Mouse (Mus musculus) forebrain, embryonic 10.5 days (tissue): Measurements from ENCODE around the gene Arhgap42. TPM values are rescaled to one million over a fixed set of nuclear protein-coding genes. Genes with fewer than 3 reads are reported as not detected.

ENCODE experiments used
- DNase-seq: peaks from one replicate; pipeline ENCODE4 v3.0.0-alpha.2; 2017; ENCODE audit warnings: low spot score; ENCODE audit errors: extremely low spot score
- H3K27ac ChIP-seq: fragments of 300-500 bp; sonication (generic); 2 replicates; pipeline ENCODE4 v1.5.1; 2016; ENCODE audit warnings: mild to moderate bottlenecking
- H3K27me3 ChIP-seq: fragments of 300-500 bp; sonication (generic); 2 replicates; pipeline ENCODE4 v1.6.1; 2016; ENCODE audit warnings: mild to moderate bottlenecking; ENCODE audit not compliant: poor library complexity, severe bottlenecking
- H3K36me3 ChIP-seq: fragments of 300-500 bp; sonication (generic); replicated peaks from 2 replicates; pipeline ENCODE4 v1.6.1; 2016; ENCODE audit warnings: mild to moderate bottlenecking, moderate library complexity
- H3K4me1 ChIP-seq: fragments of 300-500 bp; sonication (generic); 2 replicates; pipeline ENCODE4 v1.6.1; 2016
- H3K4me3 ChIP-seq: fragments of 300-500 bp; sonication (generic); 2 replicates; pipeline ENCODE4 v1.5.1; 2016; ENCODE audit warnings: mild to moderate bottlenecking, moderate library complexity
- H3K9me3 ChIP-seq: fragments of 300-500 bp; sonication (generic); 2 replicates; pipeline ENCODE4 v1.6.1; 2016; ENCODE audit warnings: mild to moderate bottlenecking, moderate library complexity
- WGBS: fragments of 180-500 bp; shearing (Covaris S2); methylation state at CpG from one replicate; pipeline ENCODE4 v1.1.7; 2016; 5-methylcytosine and 5-hydroxymethylcytosine counted together
- polyA plus RNA-seq: library from polyadenylated mRNA; unstranded; fragments of >200 nt; fragmentation: Nextera tagmentation; extraction: Ambion mirVana; gene quantifications from 2 replicates; pipeline ENCODE4 v1.2.1, GENCODE M21; 2016

Gene Arhgap42
- 19.1 and 21.5 TPM in 2 replicates for polyA plus RNA-seq

GRCm38 (mm10) chr9:9238438-9239391 lies at the start of gene Arhgap42:
Gene Arhgap42 (minus strand): TSS chr9:9239101.
- peaks cover 9% of the 10 kb centered on the region for H3K27me3 ChIP-seq
- H3K36me3 ChIP-seq = 0 out of 2 replicates have a peak, but pooled peaks cover 2% of the 10 kb centered on the region
- peak within 1 kb of the TSS; percentile 87 for H3K4me3 ChIP-seq
- peak within 1 kb of the TSS; percentile 97 for H3K27ac ChIP-seq
- DNase-seq = peak; percentile 70
- peaks cover 25% of the 10 kb centered on the region for H3K4me1 ChIP-seq
- no peaks in the 10 kb centered on the region for H3K9me3 ChIP-seq
- WGBS = under 1% methylated on average over 78 of the region's 78 CpGs

GRCm38 (mm10) chr9:9288140-9288539 lies 49.2 kb upstream of the Arhgap42 start:
- H3K4me3 ChIP-seq = no peak overlapping the region
- no peak overlapping the region for H3K27ac ChIP-seq
- DNase-seq = no peak
- H3K36me3 ChIP-seq = no peaks in the 10 kb centered on the region
- WGBS = 90% methylated on average over 2 of the region's 2 CpGs
- no peaks in the 10 kb centered on the region for H3K4me1 ChIP-seq
- no peaks in the 10 kb centered on the region for H3K9me3 ChIP-seq
- no peaks in the 10 kb centered on the region for H3K27me3 ChIP-seq

- H3K27ac ChIP-seq = peak overlapping the region; percentile 51; the same call in 1 of the 2 replicates
- H3K36me3 ChIP-seq = no peaks in the 10 kb centered on the region
- no peak overlapping the region for H3K4me3 ChIP-seq
- H3K9me3 ChIP-seq = no peaks in the 10 kb centered on the region
- H3K27me3 ChIP-seq = no peaks in the 10 kb centered on the region
- no peak for DNase-seq
- H3K4me1 ChIP-seq = peaks cover 17% of the 10 kb centered on the region
- WGBS = 4% methylated on average over 2 of the region's 2 CpGs
These were observed 30.4 kb upstream of the Arhgap42 start for GRCm38 (mm10) chr9:9269305-9269704.

GRCm38 (mm10) chr9:9267606-9268601 lies 29.0 kb upstream of the Arhgap42 start:
- WGBS = 83% methylated on average over 6 of the region's 6 CpGs

GRCm38 (mm10) chr9:9263543-9263942 lies 24.6 kb upstream of the Arhgap42 start:
- DNase-seq = no peak
- Histone ChIP-seq H3K27ac (no peak overlapping the region), H3K36me3 (no peaks in the 10 kb centered on the region), H3K9me3 (no peaks in the 10 kb centered on the region), H3K4me3 (no peak overlapping the region), H3K4me1 (peaks cover 30% of the 10 kb centered on the region), H3K27me3 (no peaks in the 10 kb centered on the region)
- 39% methylated on average over 1 of the region's 1 CpGs for WGBS

More at GRCm38 (mm10) chr9:9267606-9268601, 29.0 kb upstream of the Arhgap42 start:
- no peak overlapping the region for H3K4me3 ChIP-seq
- H3K9me3 ChIP-seq = no peaks in the 10 kb centered on the region
- H3K4me1 ChIP-seq = peaks cover 31% of the 10 kb centered on the region
- no peaks in the 10 kb centered on the region for H3K36me3 ChIP-seq
- H3K27me3 ChIP-seq = no peaks in the 10 kb centered on the region
- no peak for DNase-seq
- peak overlapping the region; percentile 30; the same call in 1 of the 2 replicates for H3K27ac ChIP-seq

GRCm38 (mm10) chr9:9262479-9262878 lies 23.6 kb upstream of the Arhgap42 start:
- Histone ChIP-seq H3K9me3 (no peaks in the 10 kb centered on the region), H3K27ac (no peak overlapping the region), H3K27me3 (no peaks in the 10 kb centered on the region), H3K36me3 (no peaks in the 10 kb centered on the region), H3K4me3 (no peak overlapping the region), H3K4me1 (peaks cover 26% of the 10 kb centered on the region)
- WGBS = 90% methylated on average over 2 of the region's 2 CpGs
- DNase-seq = no peak

GRCm38 (mm10) chr9:9254764-9255163 lies 15.9 kb upstream of the Arhgap42 start:
- 93% methylated on average over 1 of the region's 1 CpGs for WGBS
- H3K9me3 ChIP-seq = no peaks in the 10 kb centered on the region
- H3K27ac ChIP-seq = no peak overlapping the region
- no peak for DNase-seq
- 0 out of 2 replicates have a peak, but pooled peaks cover 3% of the 10 kb centered on the region for H3K4me1 ChIP-seq
- H3K36me3 ChIP-seq = no peaks in the 10 kb centered on the region
- H3K27me3 ChIP-seq = no peaks in the 10 kb centered on the region
- no peak overlapping the region for H3K4me3 ChIP-seq

- no peak overlapping the region for H3K4me3 ChIP-seq
- H3K36me3 ChIP-seq = no peaks in the 10 kb centered on the region
- WGBS = 46% methylated on average over 2 of the region's 2 CpGs
- H3K27me3 ChIP-seq = no peaks in the 10 kb centered on the region
- 0 out of 2 replicates have a peak, but pooled peaks cover 7% of the 10 kb centered on the region for H3K4me1 ChIP-seq
- no peak overlapping the region for H3K27ac ChIP-seq
- no peak for DNase-seq
- no peaks in the 10 kb centered on the region for H3K9me3 ChIP-seq
These were observed 9.6 kb upstream of the Arhgap42 start for GRCm38 (mm10) chr9:9248529-9248928.

GRCm38 (mm10) chr9:9245994-9246393 lies 7.1 kb upstream of the Arhgap42 start:
- peaks cover 2% of the 10 kb centered on the region for H3K27me3 ChIP-seq

GRCm38 (mm10) chr9:9243834-9244233 lies 4.9 kb upstream of the Arhgap42 start:
- H3K4me1 ChIP-seq = peaks cover 13% of the 10 kb centered on the region
- H3K4me3 ChIP-seq = no peak overlapping the region
- no peak overlapping the region for H3K27ac ChIP-seq
- 79% methylated on average over 4 of the region's 4 CpGs for WGBS
- no peak for DNase-seq
- no peaks in the 10 kb centered on the region for H3K36me3 ChIP-seq
- peaks cover 9% of the 10 kb centered on the region for H3K27me3 ChIP-seq
- no peaks in the 10 kb centered on the region for H3K9me3 ChIP-seq

More at GRCm38 (mm10) chr9:9245994-9246393, 7.1 kb upstream of the Arhgap42 start:
- Histone ChIP-seq H3K27ac (no peak overlapping the region), H3K9me3 (no peaks in the 10 kb centered on the region), H3K36me3 (no peaks in the 10 kb centered on the region), H3K4me1 (0 out of 2 replicates have a peak, but pooled peaks cover 7% of the 10 kb centered on the region), H3K4me3 (no peak overlapping the region)
- DNase-seq = no peak

GRCm38 (mm10) chr9:9241202-9241795 lies 2.4 kb upstream of the Arhgap42 start:
- Histone ChIP-seq H3K27ac (no peak overlapping the region), H3K4me1 (peaks cover 23% of the 10 kb centered on the region), H3K27me3 (peaks cover 9% of the 10 kb centered on the region), H3K36me3 (no peaks in the 10 kb centered on the region), H3K9me3 (no peaks in the 10 kb centered on the region), H3K4me3 (no peak overlapping the region)
- no peak for DNase-seq
- 92% methylated on average over 7 of the region's 7 CpGs for WGBS

- WGBS = 58% methylated on average over 5 of the region's 5 CpGs
- no peak for DNase-seq
These were observed 1.4 kb downstream of the Arhgap42 start for GRCm38 (mm10) chr9:9237511-9237910.

More at GRCm38 (mm10) chr9:9237511-9237910, 1.4 kb downstream of the Arhgap42 start:
- no peak overlapping the region for H3K27ac ChIP-seq
- H3K27me3 ChIP-seq = peaks cover 9% of the 10 kb centered on the region
- no peaks in the 10 kb centered on the region for H3K9me3 ChIP-seq
- H3K4me1 ChIP-seq = peaks cover 25% of the 10 kb centered on the region
- 0 out of 2 replicates have a peak, but pooled peaks cover 4% of the 10 kb centered on the region for H3K36me3 ChIP-seq
- peak overlapping the region; percentile 87 for H3K4me3 ChIP-seq
